Mouse (Mus musculus) testis, postnatal 10 days (tissue): ENCODE measurements at regions not wholly inside any gene's neighbourhood (a gene's known extent, or its start where the extent isn't known, plus 50 kb on each side); places are given as distances from the start of the nearest gene placed in this dataset.

Experiments used
- DNase-seq: peaks from one replicate; pipeline ENCODE4 v3.0.0; 2021; ENCODE audit warnings: low spot score

DNA sequence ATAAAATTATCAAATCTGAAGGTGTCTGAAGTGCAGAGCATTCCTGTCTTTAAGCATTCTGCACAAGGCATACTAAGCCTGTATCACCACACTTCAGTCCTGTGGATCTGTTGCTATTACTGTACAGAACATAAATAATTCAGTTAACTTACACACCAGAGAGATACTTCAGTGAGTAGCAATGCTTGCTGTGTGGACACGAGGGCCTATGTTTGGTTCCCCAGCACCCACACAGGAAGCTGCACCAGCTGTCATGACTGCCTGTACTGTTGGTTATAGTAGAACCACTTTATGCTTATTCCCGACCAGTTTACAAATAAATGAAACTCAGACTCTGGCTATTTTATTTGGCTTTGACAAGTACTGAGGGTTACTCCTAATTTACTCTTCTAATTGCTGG is 271.7 kb downstream of the Slc30a10 start:
- no peak for DNase-seq

DNA sequence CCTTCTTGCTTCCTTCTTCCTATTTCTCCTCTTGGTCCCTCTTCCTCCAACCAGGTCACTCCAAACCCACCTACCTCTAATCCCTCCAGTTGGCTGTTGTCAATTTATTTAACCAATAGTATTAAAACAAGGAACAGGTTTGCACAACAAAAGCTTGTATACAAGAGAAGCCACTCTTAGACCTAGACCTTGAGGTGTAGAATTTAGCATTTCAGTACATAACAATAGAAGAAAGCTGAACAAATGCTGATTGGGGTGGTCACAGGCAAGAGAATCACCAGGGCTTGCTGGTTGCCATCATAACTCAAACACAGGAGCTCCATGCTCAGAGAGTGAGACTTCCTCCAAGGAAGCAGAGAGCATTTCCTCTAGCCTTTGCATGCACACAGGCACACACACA is 272.2 kb downstream of the Slc30a10 start:
- no peak for DNase-seq

DNA sequence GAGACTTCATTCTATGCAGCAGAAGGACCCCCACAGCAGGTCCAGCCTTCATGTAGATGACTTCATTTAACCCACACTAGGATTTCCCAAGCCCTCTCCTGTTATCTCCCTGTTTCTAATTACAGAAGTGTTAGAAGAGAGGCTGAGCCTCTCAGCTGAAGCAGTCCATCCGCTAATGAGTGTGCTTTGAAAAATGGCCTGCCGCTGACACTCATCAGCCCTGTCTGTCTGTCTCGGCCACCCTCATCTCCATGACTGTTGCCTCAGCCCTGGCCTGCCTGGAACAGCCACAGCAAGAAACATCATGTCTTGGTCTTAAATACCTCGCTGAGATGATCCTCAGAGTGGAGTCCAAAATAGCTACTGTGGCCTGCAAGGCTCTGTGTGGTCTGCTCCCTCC is 273.1 kb downstream of the Slc30a10 start:
- DNase-seq, result no peak

DNA sequence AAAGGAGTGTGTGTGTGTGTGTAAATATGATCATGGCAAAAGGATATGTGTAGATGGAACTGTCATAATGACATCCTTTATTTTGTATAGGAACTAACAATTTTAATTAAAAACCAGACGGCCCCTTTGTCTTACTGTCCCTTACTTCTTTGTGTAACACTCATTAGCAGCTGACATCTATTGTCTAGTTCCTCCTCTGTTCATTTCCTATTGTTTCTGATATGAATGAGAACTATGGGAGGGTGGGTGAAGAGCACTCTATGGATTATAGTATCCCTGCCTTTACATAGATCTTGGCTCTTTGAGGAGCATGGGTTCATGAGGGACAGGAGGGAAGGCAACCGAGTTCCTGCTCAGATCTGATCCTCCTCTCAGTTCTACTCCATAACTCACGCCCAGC is 273.8 kb downstream of the Slc30a10 start:
- DNase-seq, result no peak

DNA sequence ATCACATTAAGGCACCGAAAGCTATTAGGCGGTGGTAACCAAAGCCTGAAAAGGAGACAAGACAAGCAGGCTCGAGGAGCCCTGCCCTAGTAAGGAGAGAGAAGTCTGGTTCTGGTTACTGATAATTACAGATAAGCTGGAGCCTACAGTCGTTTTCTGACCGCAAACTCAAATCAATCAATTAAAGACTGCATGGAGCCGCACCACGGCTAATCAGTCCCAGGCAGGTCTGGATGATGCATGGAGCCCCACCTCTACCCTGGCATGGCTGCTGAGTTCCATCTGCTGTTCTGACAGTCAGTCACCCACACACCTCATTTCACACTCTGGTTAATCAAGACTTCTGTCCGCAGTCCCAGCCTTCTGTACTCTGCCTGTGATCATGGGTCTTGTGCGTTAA is 276.4 kb downstream of the Slc30a10 start:
- no peak for DNase-seq

DNA sequence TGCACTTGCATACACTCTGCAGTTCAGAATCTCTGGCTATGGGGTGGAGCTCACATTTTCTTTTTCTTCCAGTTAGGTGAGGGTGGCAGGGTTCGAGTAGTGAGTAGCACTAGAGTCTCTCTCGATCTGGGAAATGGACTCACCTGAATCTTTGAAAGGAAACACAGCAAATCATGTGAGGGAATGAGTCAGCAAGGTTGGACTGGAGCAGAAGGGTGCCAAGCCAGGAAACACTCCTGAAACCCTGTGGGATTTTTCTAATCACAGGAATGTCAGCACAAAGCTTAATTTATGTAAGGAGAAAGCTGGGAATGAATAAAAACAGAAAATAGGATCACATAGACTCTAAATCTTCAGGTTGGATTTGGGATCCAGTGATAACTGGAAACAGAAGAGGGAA is 282.1 kb downstream of the Slc30a10 start:
- DNase-seq, result no peak

DNA sequence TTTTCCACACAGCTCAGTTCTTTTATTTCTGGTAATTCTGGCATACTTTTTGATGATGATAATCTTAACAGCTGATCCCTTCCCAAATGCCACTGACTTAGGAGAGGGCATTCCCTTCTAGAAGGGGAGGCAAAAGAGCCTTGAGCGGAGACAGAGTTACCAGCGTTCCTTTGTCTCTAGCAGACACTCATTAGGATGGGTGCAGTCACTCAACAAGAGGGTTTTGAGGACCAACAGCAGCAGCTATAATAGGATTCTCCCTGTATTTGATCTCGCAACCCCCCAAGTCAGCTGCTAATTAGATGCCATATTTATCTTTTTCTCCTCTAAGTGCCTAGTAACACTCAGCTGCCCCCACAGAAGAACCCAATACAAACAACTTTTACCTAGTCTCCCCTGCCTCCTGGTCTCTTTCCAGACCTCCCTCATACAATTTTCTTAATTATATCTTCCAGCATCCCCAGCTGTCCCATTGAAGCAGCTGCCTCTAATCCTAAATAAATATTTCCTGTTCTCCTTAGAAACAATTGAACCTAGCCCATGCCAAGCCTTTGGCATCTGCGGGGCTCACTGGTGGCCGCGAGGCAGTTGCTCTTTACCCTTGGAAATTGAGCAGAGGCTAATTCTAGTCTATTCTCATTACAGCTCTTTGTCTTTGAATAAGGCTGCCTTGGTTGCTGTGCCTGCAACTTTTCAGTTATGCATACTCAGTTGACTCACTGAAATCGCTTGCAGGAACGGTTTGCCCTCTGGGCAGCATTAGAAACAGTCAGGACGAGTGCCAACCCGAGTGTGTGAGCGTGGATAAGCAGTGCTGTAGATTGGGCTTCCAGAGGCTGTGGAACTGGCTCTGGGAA is 286.6 kb downstream of the Slc30a10 start:
- no peak for DNase-seq

DNA sequence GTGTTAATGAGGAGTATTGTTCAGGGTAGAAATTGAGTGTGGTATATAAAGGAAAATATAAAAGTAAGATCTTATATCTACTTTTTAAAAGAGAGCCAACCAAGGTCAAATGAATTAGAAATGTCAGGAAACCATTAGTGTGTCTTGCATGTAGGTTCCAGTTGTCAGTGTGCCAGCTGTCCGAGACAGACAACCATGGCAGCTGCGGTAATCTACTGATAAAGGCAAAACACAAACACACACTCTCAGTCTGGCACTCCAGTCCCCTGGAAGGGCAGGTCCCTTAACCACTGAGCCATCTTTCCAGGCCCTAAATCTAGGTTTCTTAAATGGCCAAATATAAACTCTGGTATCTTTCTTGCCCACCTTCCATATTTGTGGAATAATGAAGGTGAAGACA is 294.6 kb downstream of the Slc30a10 start:
- no peak for DNase-seq

DNA sequence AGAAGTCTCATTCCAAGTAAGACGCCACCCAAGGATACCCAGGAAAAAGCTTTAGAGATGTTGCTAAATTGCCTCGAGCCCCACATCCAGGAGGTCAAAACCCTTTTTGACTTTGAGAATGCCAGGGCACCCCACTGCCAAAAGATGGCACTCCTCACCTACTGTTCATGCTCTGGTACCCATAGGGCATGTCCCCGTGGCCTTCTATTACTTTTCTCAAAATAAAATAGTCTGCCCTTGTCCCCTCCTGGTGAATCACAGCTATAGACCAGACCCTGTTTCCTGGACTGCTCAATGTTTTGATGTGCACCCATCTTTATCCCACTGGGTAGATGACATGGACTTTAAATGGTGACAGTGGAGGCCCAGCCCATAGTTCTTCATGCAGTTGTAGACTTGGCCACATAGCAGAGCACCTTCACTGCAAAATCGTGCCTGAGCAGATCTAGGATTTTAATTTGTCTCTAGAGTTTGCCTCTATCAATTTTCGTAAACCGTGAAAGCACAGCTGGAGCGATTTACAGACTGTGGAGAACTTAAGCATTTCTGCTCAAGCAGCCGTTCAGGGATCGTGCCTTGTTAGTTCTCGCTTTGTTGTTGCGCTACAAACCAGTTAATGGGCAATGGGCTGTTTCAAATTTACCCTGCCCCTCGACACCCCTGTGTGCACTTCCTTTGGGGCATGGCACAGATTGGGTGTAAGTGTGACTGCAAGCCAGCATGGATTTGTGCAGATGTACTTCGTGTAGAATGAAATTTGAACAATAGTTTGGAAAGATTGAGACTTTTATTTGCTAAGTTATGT is 300.0 kb downstream of the Slc30a10 start:
- no peak for DNase-seq

DNA sequence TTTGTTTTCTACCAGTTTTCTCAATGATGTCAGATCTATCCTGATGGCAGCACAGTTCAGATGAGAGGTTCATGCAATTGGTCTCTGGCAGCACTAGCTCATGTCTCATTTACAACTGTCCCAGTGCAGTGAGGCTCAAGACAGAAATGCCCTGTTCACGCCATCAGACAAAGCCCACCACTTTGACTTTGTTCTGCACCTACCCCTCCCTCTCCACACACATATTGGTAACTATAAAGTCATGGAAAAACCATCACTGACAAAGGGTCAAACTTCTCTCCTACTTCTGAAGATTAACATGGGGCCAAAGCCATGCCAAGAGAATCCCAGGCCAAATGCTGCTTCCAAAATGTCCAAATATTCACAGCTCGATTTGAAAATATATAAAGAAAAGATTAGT is 302.7 kb downstream of the Slc30a10 start:
- DNase-seq, result no peak

DNA sequence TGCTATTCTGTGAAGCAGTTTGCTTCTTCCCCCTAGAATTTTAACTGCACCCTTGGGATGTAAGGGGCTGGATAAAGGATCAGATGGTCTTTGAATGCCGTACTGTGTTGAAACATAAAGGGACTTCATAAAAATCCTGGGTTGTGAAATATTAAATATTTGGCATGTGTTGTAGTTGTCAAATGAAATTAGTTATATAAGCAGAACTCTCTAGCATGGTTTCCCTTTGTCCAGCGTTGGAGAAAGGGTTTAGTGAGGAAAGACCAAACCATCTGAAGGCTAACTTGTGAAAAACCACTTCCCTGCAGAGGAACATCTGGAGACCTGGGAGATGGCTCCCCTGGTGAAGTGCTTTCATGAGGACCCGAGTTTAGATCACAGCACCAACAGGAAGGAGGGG is 319.6 kb downstream of the Slc30a10 start:
- no peak for DNase-seq

DNA sequence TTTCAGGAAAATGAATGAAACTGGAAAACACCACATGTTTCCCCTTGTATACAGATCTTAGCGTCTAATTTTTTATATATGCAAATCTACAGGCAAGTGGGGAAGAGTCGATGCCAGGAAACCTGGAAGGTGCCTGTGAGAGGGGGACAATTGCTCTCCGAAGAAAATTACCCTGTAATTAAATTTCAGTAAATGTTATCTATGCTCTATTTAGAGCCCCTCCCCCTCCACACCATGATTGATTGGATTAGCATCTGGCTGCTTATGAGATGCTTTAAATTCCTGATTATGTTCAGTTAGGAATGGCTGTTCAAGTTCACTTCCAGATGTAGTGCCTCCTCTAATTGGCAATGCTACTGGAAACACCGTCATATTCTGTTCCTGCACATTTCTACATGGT is 325.0 kb downstream of the Slc30a10 start:
- DNase-seq, result no peak

DNA sequence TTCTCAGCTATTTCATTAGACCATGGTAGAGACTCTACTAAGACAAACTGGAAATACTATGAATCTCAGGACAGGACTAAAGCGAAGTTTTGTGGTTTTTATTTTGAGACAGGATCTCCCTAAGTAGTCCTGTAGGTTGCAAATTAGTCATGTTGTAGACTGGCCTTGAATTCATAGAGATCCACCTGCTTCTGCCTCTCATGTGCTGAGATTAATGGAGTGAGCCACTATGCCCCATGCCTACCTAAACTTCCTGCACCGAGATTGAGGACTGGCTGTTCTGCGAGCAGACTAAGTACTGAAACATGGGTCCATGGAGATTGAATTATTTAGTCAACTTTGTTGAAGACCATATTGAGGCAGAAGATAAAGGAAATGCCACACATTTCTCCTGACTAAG is 315.0 kb downstream of the Lyplal1 start:
- DNase-seq, result no peak

DNA sequence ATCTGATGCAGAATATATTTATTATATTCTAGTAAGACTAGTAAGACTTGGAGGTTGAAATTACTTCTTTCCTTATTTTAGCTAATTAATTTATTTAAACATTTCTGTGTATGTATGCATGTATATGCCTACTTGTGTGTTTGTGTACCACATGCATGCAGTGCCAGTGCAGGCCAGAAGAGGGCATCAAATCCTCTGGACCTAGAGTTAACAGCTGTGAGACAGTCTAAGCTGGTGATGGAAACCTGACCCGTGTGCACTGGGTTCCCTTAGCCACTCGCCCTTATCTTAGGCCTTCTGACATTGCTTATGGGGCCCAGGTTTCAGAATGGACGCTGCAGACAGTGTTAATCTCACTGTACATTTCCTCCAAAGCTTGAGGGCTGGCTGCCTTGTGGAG is 302.2 kb downstream of the Lyplal1 start:
- DNase-seq, result no peak

DNA sequence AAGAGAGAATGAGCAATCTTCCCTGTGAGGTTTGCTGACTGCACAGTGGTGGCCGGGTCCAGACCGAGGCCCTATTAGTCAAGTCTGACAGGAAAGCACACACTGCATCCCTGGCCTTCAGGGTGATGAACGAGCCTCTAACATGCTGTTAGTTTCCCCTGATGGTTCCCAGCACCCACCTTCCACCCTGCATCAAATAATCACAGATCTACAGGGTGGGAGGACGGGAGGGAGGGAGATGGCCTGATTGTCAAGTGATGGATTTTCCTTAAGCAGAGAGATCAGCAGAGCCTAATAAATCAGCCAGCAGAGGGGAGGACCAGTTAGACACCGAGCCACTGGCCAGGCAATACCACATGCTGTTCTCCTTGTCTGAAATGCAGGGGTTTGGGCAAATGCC is 298.1 kb downstream of the Lyplal1 start:
- no peak for DNase-seq

DNA sequence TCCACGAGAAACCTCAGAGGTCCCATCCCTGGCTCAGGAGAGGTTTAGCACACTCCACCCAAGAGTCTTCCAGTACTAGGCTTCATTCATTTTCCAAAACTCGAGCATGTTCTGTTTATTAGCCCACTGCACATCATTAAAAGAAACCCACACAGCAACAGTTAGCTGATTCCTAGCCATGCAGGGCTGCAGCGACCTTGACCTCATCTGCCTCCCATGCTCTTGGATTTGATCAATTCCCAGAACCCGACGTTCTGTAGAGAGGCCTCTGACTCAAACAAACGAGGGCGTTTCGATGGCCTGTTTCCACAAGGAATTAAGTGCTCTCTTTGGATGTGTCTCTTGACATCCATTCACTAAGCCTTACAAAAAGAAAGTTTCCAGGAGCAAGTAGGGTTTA is 294.9 kb downstream of the Lyplal1 start:
- DNase-seq, result peak; percentile 45

DNA sequence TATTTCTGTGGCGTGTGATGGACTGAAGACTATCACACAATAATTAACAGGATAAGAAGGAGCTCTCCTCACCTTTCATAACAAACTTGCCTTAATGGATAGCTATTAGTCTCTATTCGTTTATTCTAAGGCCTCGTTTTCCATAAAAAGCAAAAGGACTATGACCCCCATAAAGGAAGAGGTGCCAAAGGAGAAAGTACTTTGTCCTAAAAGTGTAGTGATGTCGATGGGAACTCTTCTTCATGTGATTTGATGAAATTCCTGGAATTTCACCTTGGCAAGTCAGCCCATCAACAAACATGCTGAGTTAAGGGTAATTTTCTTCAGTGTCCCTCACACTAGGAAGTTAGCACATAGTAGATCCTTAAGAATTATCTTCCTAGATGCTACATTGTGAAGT is 293.9 kb downstream of the Lyplal1 start:
- no peak for DNase-seq

DNA sequence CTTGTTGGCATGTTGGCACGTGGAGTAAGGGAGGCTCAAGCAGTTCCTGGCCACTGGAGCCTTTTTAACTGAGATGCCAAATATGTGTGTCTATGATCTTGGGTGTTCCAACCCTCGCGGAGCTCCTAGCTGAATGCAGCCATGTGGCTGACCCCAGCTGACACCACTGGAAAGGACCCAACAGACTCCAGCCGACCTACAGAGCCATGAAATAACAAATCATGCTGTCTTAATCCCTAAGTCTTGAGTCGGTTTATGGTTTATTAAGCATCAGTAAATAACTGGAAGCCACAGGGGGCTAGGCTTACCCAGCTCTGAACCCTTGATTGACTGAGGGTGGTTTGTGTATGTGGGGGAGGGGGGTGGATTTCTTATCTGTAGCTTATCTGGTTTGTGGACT is 293.2 kb downstream of the Lyplal1 start:
- no peak for DNase-seq

DNA sequence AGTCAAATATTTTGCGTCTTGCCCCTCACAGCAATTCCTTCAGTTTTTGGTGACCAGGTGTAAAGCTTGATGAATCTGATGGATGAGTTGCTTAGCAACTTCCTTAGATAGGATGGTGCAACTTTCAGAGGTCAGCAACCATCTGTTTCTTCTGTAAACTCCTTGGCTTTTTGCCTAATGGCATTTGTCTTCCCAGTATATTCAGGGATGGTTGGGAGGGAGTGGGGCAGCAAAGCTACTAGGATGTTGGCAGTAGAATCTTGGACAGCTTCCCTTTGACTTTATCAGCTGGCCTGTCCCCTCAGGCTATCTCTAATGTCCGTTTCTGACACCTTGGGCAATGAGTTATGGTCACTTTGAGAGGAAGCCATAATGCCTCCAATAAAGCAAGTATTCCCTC is 289.1 kb downstream of the Lyplal1 start:
- DNase-seq, result no peak

DNA sequence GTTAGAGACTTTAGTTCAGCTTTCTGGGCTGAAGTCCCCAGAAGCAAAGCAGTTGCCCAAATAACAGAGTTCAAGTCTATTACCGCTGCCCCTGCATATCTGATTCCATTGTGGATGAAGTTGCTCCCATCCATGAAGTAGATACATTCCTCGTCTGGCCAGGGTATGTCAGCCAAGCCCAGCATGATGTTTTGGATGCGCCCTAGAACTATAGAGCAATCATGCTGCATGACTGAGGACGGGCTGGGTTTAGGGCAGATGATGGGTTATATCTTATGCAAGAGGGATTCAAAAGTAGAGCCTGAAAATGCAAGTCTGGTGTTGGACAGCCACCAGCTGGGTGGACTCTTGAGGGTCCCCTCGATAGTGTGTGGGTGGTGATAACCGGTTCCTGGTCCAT is 288.6 kb downstream of the Lyplal1 start:
- DNase-seq, result no peak

DNA sequence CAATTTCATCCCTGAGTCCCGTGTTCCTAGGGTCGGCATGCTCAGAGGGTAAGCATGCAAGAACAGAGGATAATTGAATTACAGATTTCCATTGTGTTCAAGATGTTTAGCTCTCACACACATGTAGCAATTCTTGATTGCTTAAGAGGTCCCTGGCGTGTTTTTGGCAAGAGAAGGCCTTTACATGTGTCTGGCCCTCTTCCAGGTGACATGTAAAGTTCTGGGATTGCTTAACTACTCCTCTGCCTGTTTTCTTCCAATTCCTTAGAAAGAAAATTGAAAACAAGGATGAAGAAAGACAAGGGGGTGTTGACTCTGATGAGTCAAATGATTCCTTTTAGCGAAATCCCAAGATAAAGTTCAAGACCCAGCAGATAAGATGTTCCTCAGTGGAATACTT is 285.1 kb downstream of the Lyplal1 start:
- DNase-seq, result no peak

DNA sequence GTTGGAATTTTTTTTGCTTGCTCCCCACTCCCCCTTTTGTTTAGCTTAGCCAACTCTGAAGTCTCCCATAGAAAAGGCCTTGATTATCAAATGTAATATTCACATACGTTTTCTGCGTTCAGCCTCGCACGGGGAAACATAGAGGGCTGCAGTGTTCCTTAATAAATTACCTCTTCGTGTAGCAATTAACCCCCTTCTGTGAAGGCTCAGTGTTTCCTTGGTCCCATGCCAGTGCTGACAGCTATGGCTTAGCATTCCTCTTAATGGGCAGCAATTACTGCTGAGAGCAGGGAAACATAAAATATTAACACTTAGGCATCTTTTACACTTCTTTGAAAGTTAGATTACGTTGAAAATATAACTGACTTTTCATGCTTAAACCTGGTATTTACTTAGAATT is 282.9 kb downstream of the Lyplal1 start:
- no peak for DNase-seq

DNA sequence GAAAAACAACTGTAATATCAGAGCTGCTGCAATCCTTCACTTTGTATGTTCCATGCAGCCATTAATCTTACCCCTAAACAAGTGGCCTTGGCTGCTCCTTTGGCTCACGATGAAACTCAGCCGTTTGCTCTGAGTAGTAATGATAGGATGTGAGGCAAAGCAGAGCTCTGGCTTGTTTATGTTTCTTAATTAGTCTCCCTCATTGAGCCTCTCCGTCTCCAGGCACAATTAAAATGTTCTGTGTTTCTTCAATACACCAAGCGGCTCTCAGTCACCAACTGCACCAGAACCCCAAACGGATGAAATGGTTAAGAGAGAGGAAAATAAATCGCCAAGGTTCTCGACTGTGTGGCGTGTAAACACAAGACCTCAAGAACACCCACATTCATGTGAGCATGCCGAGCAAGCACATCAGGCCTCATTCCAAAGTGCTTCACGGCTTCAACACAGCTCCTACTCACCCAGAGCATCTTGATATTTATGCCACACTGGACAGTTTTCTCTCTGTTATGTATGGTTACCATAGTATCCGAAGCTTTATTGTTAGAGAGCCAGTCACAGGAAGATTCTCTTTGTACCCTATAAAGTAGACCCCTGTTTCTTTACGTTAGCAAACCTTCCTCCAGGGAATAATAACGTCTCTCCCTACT is 280.4 kb downstream of the Lyplal1 start:
- DNase-seq, result no peak
